Mouse (Mus musculus) forebrain, embryonic 14.5 days (tissue): ENCODE data around the gene Slc44a3. TPM values are rescaled to one million over a fixed set of nuclear protein-coding genes. Genes with fewer than 3 reads are reported as not detected.

Source experiments
- ATAC-seq: fragments of 200-750 bp; cut with Nextera tagmentation; 2 replicates; pipeline ENCODE4 v1.8.0; 2017; ENCODE audit warnings: mild to moderate bottlenecking, moderate library complexity
- DNase-seq: peaks from one replicate; pipeline ENCODE4 v3.0.0-alpha.2; 2015; ENCODE audit warnings: low spot score
- H3K27ac ChIP-seq: fragments of 300-500 bp; sonication (generic); 2 replicates; pipeline ENCODE4 v1.5.1; 2014; ENCODE audit warnings: low read depth, mild to moderate bottlenecking, control low read depth, low read length, moderate library complexity
- H3K27me3 ChIP-seq: fragments of 300-500 bp; sonication (generic); replicated peaks from 2 replicates; pipeline ENCODE4 v1.6.1; 2014; ENCODE audit warnings: low read length, control low read depth, mixed read lengths; ENCODE audit not compliant: control insufficient read depth, insufficient read depth
- H3K36me3 ChIP-seq: fragments of 300-500 bp; sonication (generic); 2 replicates; pipeline ENCODE4 v1.6.1; 2014; ENCODE audit warnings: low read length, control low read depth; ENCODE audit not compliant: control insufficient read depth, insufficient read depth
- H3K4me1 ChIP-seq: fragments of 300-500 bp; sonication (generic); 2 replicates; pipeline ENCODE4 v1.6.1; 2014; ENCODE audit warnings: antibody characterized with exemption, low read length, control low read depth; ENCODE audit not compliant: control insufficient read depth, insufficient read depth
- H3K4me2 ChIP-seq: fragments of 300-500 bp; sonication (generic); 2 replicates; pipeline ENCODE4 v1.6.1; 2014; ENCODE audit warnings: mild to moderate bottlenecking, control low read depth, low read length
- H3K4me3 ChIP-seq: fragments of 300-500 bp; sonication (generic); 2 replicates; pipeline ENCODE4 v1.5.1; 2014; ENCODE audit warnings: low read depth, low read length, control low read depth
- H3K9ac ChIP-seq: fragments of 300-500 bp; sonication (generic); 2 replicates; pipeline ENCODE4 v1.6.1; 2014; ENCODE audit warnings: mild to moderate bottlenecking, low read length, control low read depth, moderate library complexity
- H3K9me3 ChIP-seq: fragments of 300-500 bp; sonication (generic); replicated peaks from 2 replicates; pipeline ENCODE4 v1.6.1; 2016; ENCODE audit warnings: low read length, control low read depth, mixed read lengths; ENCODE audit not compliant: control insufficient read depth
- WGBS: fragments of 180-500 bp; shearing (Covaris S2); extraction: QIAGEN DNeasy Blood & Tissue Kit; methylation state at CpG from one replicate; pipeline ENCODE4 v1.1.7; 2014; 5-methylcytosine and 5-hydroxymethylcytosine counted together
- polyA plus RNA-seq: library from polyadenylated mRNA; unstranded; fragments of >200 nt; fragmentation: Nextera tagmentation; extraction: Ambion mirVana; gene quantifications from 2 replicates; pipeline ENCODE4 v1.2.1, GENCODE M21; 2014

Slc44a3 gene
- polyA plus RNA-seq, 1 experiment from 2014 or later: 0.42 TPM

DNA sequence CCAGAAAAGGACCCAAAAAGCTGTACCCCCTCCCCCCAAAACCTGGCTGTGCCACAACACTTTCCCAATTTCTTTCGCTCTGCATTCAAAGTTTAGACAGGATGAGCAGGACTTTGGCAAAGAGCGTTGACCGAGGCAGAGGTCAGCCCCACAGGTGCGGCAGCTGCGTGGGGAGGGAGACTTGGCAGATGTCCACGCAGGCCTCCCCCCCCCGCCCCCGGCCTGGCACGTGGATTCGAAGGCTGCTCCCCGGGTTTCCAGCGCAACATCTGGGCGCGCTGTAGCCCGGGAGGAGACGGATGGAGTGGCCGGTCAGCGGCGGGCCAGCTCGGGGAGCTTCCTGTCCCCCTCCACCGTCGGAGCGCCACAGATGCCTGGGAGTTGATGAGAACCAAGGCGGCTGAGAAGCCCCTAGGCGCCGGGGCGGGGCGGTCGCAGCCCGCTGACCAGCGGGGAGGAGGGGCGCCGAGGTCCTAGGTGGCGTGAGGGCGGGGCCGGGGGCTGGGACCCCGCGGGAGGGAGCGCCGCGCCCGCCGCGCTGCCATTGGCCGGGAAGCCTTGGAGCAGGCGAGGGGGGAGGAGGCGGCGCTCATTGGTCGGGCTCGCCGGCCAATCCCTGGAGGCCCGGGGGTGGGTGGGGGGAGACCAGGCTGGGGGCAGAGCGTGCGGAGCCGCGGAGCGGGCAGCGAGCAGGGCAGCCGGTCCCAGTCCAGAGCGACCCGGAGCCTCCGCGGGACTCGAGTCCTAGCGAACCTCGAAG, 106.2 kb downstream of the Slc44a3 start, which contains the start of gene Cnn3:
TSS of gene Cnn3 (plus strand) at position 637 of the 760 bp plus-strand sequence.
- ATAC-seq (peak; percentile 91), DNase-seq (peak; percentile 96)
- H3K9ac ChIP-seq: peak within 1 kb of the TSS; percentile 97
- H3K4me3 ChIP-seq: peak within 1 kb of the TSS; percentile 89
- peak within 1 kb of the TSS; percentile 98 for H3K27ac ChIP-seq
- H3K36me3 ChIP-seq: no peaks in the 10 kb centered on the region
- WGBS: under 1% methylated on average over 41 of the region's 66 CpGs
- H3K4me2 ChIP-seq: peak within 1 kb of the TSS; percentile 93
- H3K27me3 ChIP-seq: no peaks in the 10 kb centered on the region
- no peaks in the 10 kb centered on the region for H3K9me3 ChIP-seq
- H3K4me1 ChIP-seq: peaks cover 29% of the 10 kb centered on the region

DNA sequence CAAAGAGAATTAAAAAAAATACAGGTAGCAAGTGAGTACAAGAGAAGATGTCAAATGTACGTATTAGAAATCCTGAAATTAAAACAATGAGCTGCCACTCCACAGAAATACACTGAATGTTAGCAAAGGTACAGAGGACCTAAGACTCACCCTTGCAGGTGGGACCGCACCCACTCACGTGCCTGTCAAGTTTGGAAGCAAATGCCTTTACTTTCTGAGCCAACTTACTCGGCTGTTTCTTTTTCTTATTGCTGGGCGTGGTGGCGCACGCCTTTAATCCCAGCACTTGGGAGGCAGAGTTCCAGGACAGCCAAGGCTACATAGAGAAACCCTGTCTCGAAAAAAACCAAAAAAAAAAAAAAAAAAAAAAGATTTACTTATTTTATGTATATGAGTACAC, 109.8 kb downstream of the Slc44a3 start:
- no peaks in the 10 kb centered on the region for H3K27me3 ChIP-seq
- no peaks in the 10 kb centered on the region for H3K9me3 ChIP-seq
- 82% methylated on average over 8 of the region's 8 CpGs for WGBS
- H3K27ac ChIP-seq: no peak overlapping the region
- H3K4me2 ChIP-seq: no peak overlapping the region
- H3K36me3 ChIP-seq: no peaks in the 10 kb centered on the region
- peaks cover 3% of the 10 kb centered on the region; the same call in 1 of the 2 replicates for H3K4me1 ChIP-seq
- DNase-seq: no peak
- no peak for ATAC-seq
- no peak overlapping the region for H3K4me3 ChIP-seq
- H3K9ac ChIP-seq: no peak overlapping the region

DNA sequence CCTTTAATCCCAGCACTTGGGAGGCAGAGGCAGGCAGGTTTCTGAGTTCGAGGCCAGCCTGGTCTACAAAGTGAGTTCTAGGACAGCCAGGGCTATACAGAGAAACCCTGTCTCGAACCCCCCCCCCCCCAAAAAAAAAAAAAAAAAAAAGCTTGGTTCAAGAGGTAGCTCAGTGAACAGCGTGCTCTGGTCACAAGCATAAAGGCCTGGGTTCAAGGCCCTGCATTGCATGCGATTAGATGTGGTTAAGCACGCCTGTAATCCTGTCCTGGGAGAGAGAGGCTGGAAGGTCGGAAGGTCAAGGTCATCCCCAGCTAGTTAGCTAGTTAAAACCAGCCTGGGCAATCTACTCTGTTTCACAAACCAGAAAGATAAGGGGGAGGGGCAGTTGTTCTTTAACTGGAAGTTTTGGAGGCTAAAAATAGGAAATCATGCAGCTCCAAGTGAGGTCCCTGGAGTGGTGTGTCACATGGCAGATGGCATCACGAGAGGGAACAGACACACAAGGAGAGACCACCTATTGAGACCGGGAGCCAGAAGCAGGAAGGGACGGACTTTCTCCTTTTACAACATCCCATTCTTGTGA, 113.3 kb downstream of the Slc44a3 start:
- H3K9ac ChIP-seq: no peak overlapping the region
- 82% methylated on average over 9 of the region's 9 CpGs for WGBS
- no peak overlapping the region for H3K4me3 ChIP-seq
- H3K27me3 ChIP-seq: no peaks in the 10 kb centered on the region
- no peak overlapping the region for H3K4me2 ChIP-seq
- no peaks in the 10 kb centered on the region for H3K36me3 ChIP-seq
- no peak for DNase-seq
- peaks cover 3% of the 10 kb centered on the region; the same call in 1 of the 2 replicates for H3K4me1 ChIP-seq
- H3K9me3 ChIP-seq: no peaks in the 10 kb centered on the region
- H3K27ac ChIP-seq: no peak overlapping the region
- ATAC-seq: no peak

DNA sequence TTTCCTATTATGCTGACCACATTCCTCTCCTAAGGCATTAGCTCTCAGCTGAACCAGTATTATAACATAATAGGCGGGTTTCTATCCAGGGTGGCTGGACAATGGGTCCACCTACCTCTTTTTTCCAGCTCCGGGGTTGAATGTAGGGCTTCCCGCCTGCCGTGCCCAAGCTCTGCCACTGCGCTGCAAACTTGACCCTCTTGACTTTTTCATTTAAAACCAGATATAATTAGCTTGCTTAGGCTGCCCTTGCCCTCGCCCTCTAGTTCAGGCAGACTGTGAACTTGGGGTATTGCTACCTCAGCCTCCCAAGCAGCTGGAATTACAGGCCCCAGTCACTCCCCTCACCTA, 114.0 kb downstream of the Slc44a3 start:
- peaks cover 3% of the 10 kb centered on the region; the same call in 1 of the 2 replicates for H3K4me1 ChIP-seq
- 14% methylated on average over 6 of the region's 6 CpGs for WGBS
- H3K9me3 ChIP-seq: no peaks in the 10 kb centered on the region
- no peak overlapping the region for H3K4me3 ChIP-seq
- H3K4me2 ChIP-seq: no peak overlapping the region
- H3K27ac ChIP-seq: no peak overlapping the region
- no peaks in the 10 kb centered on the region for H3K36me3 ChIP-seq
- ATAC-seq: 0 out of 2 replicates have a peak, but pooled peaks have one; percentile 42
- no peak for DNase-seq
- H3K27me3 ChIP-seq: no peaks in the 10 kb centered on the region
- no peak overlapping the region for H3K9ac ChIP-seq

DNA sequence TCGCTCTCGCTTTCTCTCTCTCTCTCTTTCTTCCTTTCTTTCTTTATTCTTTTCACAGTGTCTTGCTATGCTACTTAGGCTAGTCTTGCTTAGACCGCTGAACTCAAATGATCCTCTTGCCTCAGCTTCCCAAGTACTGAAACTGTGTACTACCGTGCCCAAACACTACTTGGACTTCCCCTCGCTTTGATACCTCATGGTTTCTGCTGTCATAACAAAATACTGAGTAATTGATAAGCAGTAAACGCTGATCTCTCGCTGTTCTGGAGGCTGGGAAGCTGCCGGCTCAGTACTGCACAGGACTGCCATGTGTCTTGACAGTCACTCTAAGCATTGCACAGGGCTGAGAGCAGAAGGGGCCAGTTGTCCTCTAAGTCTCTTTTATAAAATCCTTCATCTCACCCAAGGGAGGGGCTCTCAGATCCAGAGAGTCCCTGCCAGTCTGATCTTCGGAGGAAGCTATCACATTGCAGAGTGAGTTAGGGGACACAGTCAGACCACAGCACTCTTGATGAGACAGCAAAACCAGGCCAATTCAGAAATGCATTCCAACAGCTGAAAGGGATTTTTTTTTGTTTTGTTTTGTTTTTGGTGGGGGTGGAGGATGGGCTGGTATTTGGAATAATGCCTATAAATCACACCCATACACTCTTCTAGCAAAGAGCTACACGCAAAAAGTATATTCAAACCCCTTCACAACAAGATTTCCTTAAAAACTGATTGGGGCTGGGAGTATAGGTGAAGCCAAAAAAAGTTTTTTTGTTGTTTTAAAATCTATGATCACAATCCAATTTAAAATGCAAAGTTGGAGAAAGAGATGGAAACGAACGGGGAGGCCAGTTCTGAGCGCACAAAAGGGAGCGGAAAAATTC, 114.6 kb downstream of the Slc44a3 start:
- no peak for DNase-seq
- Histone ChIP-seq H3K27me3 (no peaks in the 10 kb centered on the region), H3K4me3 (no peak overlapping the region), H3K9me3 (no peaks in the 10 kb centered on the region), H3K4me1 (peaks cover 3% of the 10 kb centered on the region; the same call in 1 of the 2 replicates), H3K9ac (no peak overlapping the region), H3K4me2 (no peak overlapping the region), H3K27ac (no peak overlapping the region), H3K36me3 (no peaks in the 10 kb centered on the region)
- 34% methylated on average over 14 of the region's 14 CpGs for WGBS
- ATAC-seq: peak; percentile 48; the same call in 1 of the 2 replicates

DNA sequence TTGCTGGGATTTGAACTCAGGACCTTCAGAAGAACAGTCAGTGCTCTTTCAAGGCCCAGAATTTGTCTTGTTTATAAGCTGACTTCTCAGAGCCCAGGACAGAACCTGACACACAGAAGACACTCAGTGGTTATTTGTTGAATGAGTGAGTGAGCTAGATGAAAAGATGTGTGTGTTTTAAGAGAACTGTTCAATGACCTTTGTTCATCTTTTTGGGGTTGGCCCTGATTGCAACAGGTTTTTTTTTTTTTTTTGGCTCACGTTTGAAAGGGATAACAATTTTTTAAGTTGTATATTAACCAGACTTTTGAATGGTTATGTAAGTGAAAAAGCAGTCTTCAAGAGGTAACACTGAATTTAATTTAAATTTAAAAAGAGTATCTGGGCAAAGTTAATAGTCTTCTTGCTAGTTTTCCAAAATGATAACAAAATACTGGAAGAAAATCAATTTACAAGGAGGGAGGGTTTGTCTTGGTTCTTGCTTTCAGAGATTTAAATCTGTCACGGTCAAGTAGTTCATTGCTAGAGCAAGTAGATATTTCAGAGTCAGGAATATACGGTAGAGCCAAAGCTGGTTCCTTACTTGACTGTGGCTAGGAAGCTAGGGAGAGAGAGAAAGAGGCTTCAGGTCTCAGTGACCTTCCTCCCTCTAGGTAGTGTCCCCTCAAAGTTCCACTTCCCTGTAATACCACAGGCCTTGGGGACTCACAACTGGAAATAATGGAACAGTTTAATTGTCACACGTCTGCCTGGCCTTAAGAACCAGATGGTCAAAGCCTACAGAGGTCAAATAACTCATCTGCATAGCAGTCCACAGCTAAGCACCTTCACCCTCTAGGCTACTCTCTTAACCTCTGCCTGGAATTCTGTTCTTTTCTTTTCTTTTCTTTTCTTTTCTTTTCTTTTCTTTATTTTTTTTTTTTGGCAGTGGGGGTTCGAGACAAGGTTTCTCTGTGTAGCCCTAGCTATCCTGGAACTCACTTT, 115.7 kb downstream of the Slc44a3 start:
- ATAC-seq (no peak), DNase-seq (no peak)
- 80% methylated on average over 5 of the region's 5 CpGs for WGBS
- H3K4me1 ChIP-seq: peaks cover 3% of the 10 kb centered on the region; the same call in 1 of the 2 replicates
- H3K9me3 ChIP-seq: no peaks in the 10 kb centered on the region
- no peak overlapping the region for H3K4me2 ChIP-seq
- H3K4me3 ChIP-seq: no peak overlapping the region
- H3K27me3 ChIP-seq: no peaks in the 10 kb centered on the region
- no peaks in the 10 kb centered on the region for H3K36me3 ChIP-seq
- H3K9ac ChIP-seq: no peak overlapping the region
- H3K27ac ChIP-seq: no peak overlapping the region

DNA sequence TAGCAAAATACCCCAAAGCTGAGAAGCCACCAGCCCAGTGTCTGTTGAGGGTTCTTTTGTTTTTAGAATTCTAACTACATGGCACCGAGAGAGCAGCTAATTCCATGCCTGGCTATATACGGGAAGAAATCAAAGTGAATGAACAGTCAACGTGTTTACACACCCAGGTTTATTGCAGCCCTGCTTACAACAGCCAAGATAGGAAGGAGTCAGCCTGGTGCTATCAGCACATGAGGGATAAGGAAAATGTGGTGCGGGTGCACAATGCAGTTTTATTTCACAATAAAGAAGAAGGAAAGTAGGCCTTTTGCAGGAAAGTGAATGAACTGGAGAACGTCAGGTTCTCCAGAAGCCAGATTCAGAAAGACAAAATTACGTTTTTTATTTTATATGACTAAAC, 120.8 kb downstream of the Slc44a3 start:
- H3K27me3 ChIP-seq: no peaks in the 10 kb centered on the region
- no peaks in the 10 kb centered on the region for H3K9me3 ChIP-seq
- H3K4me2 ChIP-seq: no peak overlapping the region
- no peaks in the 10 kb centered on the region for H3K36me3 ChIP-seq
- ATAC-seq: no peak
- no peak overlapping the region for H3K9ac ChIP-seq
- 82% methylated on average over 6 of the region's 6 CpGs for WGBS
- H3K27ac ChIP-seq: no peak overlapping the region
- H3K4me1 ChIP-seq: no peaks in the 10 kb centered on the region
- no peak overlapping the region for H3K4me3 ChIP-seq
- DNase-seq: no peak
